Mouse (Mus musculus) c-Kit-negative CD71-positive TER-119-positive erythroid progenitor cells, embryonic 14.5 days (primary cell): ENCODE results near the gene Edn2.

ENCODE experiments used
- DNase-seq: peaks from one replicate; pipeline ENCODE4 v3.0.0-alpha.2; 2013; ENCODE audit warnings: low read depth, low spot score

Gene Edn2

GRCm38 (mm10) chr4:120200551-120201266 lies 39.7 kb downstream of the Edn2 start:
- no peak for DNase-seq

- DNase-seq: no peak
These were observed 43.4 kb downstream of the Edn2 start for GRCm38 (mm10) chr4:120204357-120204942.

- DNase-seq: no peak
These were observed 45.5 kb downstream of the Edn2 start for GRCm38 (mm10) chr4:120206471-120206891.

GRCm38 (mm10) chr4:120212080-120212479 lies 51.1 kb downstream of the Edn2 start:
- DNase-seq: no peak

GRCm38 (mm10) chr4:120212812-120213211 lies 51.8 kb downstream of the Edn2 start:
- no peak for DNase-seq

- DNase-seq: no peak
These were observed 55.0 kb downstream of the Edn2 start for GRCm38 (mm10) chr4:120215915-120216591.

GRCm38 (mm10) chr4:120216883-120217282 lies 55.9 kb downstream of the Edn2 start:
- no peak for DNase-seq
